Mouse (Mus musculus) embryonic stem cell, embryonic (primary cell): ENCODE results near the gene Gm8220.
"Not testable (repeated sequence)": the region's sequence is repeated elsewhere in the genome, so short reads cannot be mapped to it uniquely, and the experiment has no call there.

Experiments
- CTCF ChIA-PET, 4 experiments: fragments of 300-600 bp in 2 of 4; fragments of 350-600 bp in 2 of 4; sonication (Branson Sonifier 250); formaldehyde crosslinking; loops; one replicate each; lab custom pipeline; 2022; ENCODE audit warnings: inconsistent platforms in 2 of 4; lab: Charles Lee
- POLR2A ChIA-PET, 4 experiments: fragments of 300-600 bp in 2 of 4; fragments of 350-600 bp in 2 of 4; sonication (Branson Sonifier 250); formaldehyde crosslinking; loops; one replicate each; lab custom pipeline; 2022; ENCODE audit warnings: antibody characterized with exemption in 4 of 4, inconsistent platforms in 1 of 4; lab: Charles Lee

The Gm8220 gene

GRCm38 (mm10) chr14:44285280-44285679 is at the start of gene Gm8220:
Gene Gm8220 (plus strand): TSS chr14:44285580.
- POLR2A ChIA-PET, CTCF ChIA-PET: not testable (repeated sequence)

GRCm38 (mm10) chr14:44248039-44248438 is 37.3 kb upstream of the Gm8220 start:
- ChIA-PET CTCF (no interaction called here), POLR2A (no interaction called here)

- POLR2A ChIA-PET, CTCF ChIA-PET: not testable (repeated sequence)
Observed at GRCm38 (mm10) chr14:44312049-44312448, 26.7 kb downstream of the Gm8220 start.

- CTCF ChIA-PET, POLR2A ChIA-PET: not testable (repeated sequence)
Observed at GRCm38 (mm10) chr14:44338484-44338883, 53.1 kb downstream of the Gm8220 start, which contains the start of gene Gm5930. Gene Gm5930 (minus strand): TSS chr14:44338584.
